Mouse (Mus musculus) ES-Bruce4 (cell line): ENCODE measurements around the gene Anln. TPM values are rescaled to one million over a fixed set of nuclear protein-coding genes. Genes with fewer than 3 reads are reported as not detected.

ENCODE experiments used
- H3K27ac ChIP-seq: 2 replicates; pipeline ENCODE4 v1.5.1; 2012; ENCODE audit warnings: low read length, inconsistent platforms; ENCODE audit not compliant: insufficient read depth
- H3K27me3 ChIP-seq: 2 replicates; pipeline ENCODE4 v1.6.1; 2012; ENCODE audit warnings: mild to moderate bottlenecking, low read length, inconsistent platforms; ENCODE audit not compliant: control insufficient read depth, poor library complexity, insufficient read depth, severe bottlenecking
- H3K36me3 ChIP-seq: 2 replicates; pipeline ENCODE4 v1.6.1; 2012; ENCODE audit warnings: inconsistent platforms, mild to moderate bottlenecking, low read length, moderate library complexity; ENCODE audit not compliant: control insufficient read depth, poor library complexity, insufficient read depth, severe bottlenecking
- H3K4me1 ChIP-seq: one replicate; pipeline ENCODE4 v1.8.1; 2011; ENCODE audit warnings: low read length; ENCODE audit not compliant: control insufficient read depth, insufficient read depth
- H3K4me3 ChIP-seq: 2 replicates; pipeline ENCODE4 v1.5.1; 2011; ENCODE audit warnings: low read depth, mild to moderate bottlenecking, low read length
- H3K9ac ChIP-seq: 2 replicates; pipeline ENCODE4 v1.6.1; 2012; ENCODE audit warnings: low read depth, mild to moderate bottlenecking, inconsistent platforms; ENCODE audit not compliant: poor library complexity, severe bottlenecking
- H3K9me3 ChIP-seq: replicated peaks from 2 replicates; pipeline ENCODE4 v1.6.1; 2012; ENCODE audit warnings: mild to moderate bottlenecking, low read length, inconsistent platforms; ENCODE audit not compliant: control insufficient read depth, poor library complexity, insufficient read depth, severe bottlenecking
- CTCF ChIP-seq: IDR thresholded peaks from one replicate; pipeline ENCODE4 v1.8.1; 2011; ENCODE audit warnings: low read depth, low read length
- EP300 ChIP-seq: IDR thresholded peaks from 2 replicates; pipeline ENCODE4 v1.6.1; 2011; ENCODE audit warnings: low read depth, low read length; ENCODE audit not compliant: insufficient read depth
- POLR2A ChIP-seq: IDR thresholded peaks from one replicate; pipeline ENCODE4 v1.8.1; 2011; ENCODE audit warnings: low read length; ENCODE audit not compliant: insufficient read depth
- polyA plus RNA-seq: library from polyadenylated mRNA; stranded (reverse); fragments of >200 nt; gene quantifications from 2 replicates; pipeline ENCODE4 v1.2.4, GENCODE M21; 2011; ENCODE audit warnings: low read depth; ENCODE audit not compliant: missing spikeins, insufficient read depth, insufficient read length

The Anln gene
- polyA plus RNA-seq, 1 experiment, result 155 TPM

- Histone ChIP-seq H3K4me1 (no peaks in the 10 kb centered on the region), H3K4me3 (no peak overlapping the region), H3K27ac (no peak overlapping the region), H3K27me3 (no peaks in the 10 kb centered on the region), H3K36me3 (no peaks in the 10 kb centered on the region), H3K9me3 (no peaks in the 10 kb centered on the region), H3K9ac (no peak overlapping the region)
- TF ChIP-seq EP300, result no peak
These were observed 39.9 kb upstream of the Anln start for GRCm38 (mm10) chr9:22428666-22429410.

GRCm38 (mm10) chr9:22428028-22428665, 39.2 kb upstream of the Anln start:
- Histone ChIP-seq H3K9me3 (no peaks in the 10 kb centered on the region), H3K9ac (no peak overlapping the region), H3K4me1 (no peaks in the 10 kb centered on the region), H3K27me3 (no peaks in the 10 kb centered on the region), H3K4me3 (no peak overlapping the region), H3K36me3 (no peaks in the 10 kb centered on the region), H3K27ac (no peak overlapping the region)
- TF ChIP-seq CTCF, result no peak
- TF ChIP-seq POLR2A, result no peak
- no peak for TF ChIP-seq EP300

GRCm38 (mm10) chr9:22424719-22425118, 35.7 kb upstream of the Anln start:
- Histone ChIP-seq H3K9me3 (no peaks in the 10 kb centered on the region), H3K4me1 (peaks cover 1% of the 10 kb centered on the region), H3K27ac (no peak overlapping the region), H3K9ac (no peak overlapping the region), H3K4me3 (no peak overlapping the region), H3K27me3 (no peaks in the 10 kb centered on the region), H3K36me3 (no peaks in the 10 kb centered on the region)
- TF ChIP-seq EP300 (no peak), POLR2A (no peak), CTCF (no peak)

- Histone ChIP-seq H3K4me1 (peaks cover 1% of the 10 kb centered on the region), H3K4me3 (no peak overlapping the region), H3K27me3 (no peaks in the 10 kb centered on the region), H3K36me3 (no peaks in the 10 kb centered on the region), H3K9ac (no peak overlapping the region), H3K27ac (no peak overlapping the region), H3K9me3 (no peaks in the 10 kb centered on the region)
- no peak for TF ChIP-seq CTCF
- no peak for TF ChIP-seq EP300
- TF ChIP-seq POLR2A, result no peak
These were observed 35.2 kb upstream of the Anln start for GRCm38 (mm10) chr9:22424196-22424595.

GRCm38 (mm10) chr9:22423507-22423906, 34.5 kb upstream of the Anln start:
- Histone ChIP-seq H3K27ac (no peak overlapping the region), H3K4me1 (peaks cover 1% of the 10 kb centered on the region), H3K9me3 (no peaks in the 10 kb centered on the region), H3K27me3 (no peaks in the 10 kb centered on the region), H3K36me3 (no peaks in the 10 kb centered on the region), H3K4me3 (no peak overlapping the region), H3K9ac (no peak overlapping the region)
- TF ChIP-seq POLR2A (no peak), EP300 (no peak), CTCF (no peak)

- Histone ChIP-seq H3K9ac (no peak overlapping the region), H3K4me3 (no peak overlapping the region), H3K27ac (no peak overlapping the region), H3K27me3 (no peaks in the 10 kb centered on the region), H3K9me3 (no peaks in the 10 kb centered on the region), H3K4me1 (peaks cover 1% of the 10 kb centered on the region), H3K36me3 (no peaks in the 10 kb centered on the region)
- TF ChIP-seq POLR2A (no peak), CTCF (no peak), EP300 (no peak)
These were observed 33.6 kb upstream of the Anln start for GRCm38 (mm10) chr9:22422559-22422958.
